Mouse (Mus musculus) gastrocnemius, postnatal 14 days (tissue): ENCODE measurements around the gene Rom1. TPM values are rescaled to one million over a fixed set of nuclear protein-coding genes. Genes with fewer than 3 reads are reported as not detected.
"Not testable (repeated sequence)": the region's sequence is repeated elsewhere in the genome, so short reads cannot be mapped to it uniquely, and the experiment has no call there.

ENCODE experiments used
- DNase-seq: peaks from one replicate; pipeline ENCODE4 v3.0.0; 2021; ENCODE audit warnings: mixed read lengths
- intact Hi-C: fragments of 180-260 bp; cut with DNase I; formaldehyde crosslinking; loops from one replicate; pipeline ENCODE4 v1.15.1; 2025; ENCODE audit warnings: low total_unique reads
- total RNA-seq, 2 experiments: library from RNA; stranded (reverse); gene quantifications; 2 replicates each; pipeline ENCODE4 v1.2.3; 2021

The Rom1 gene
- total RNA-seq, 2 experiments from 2014 or later: 4.9 to 6.0 TPM

DNA sequence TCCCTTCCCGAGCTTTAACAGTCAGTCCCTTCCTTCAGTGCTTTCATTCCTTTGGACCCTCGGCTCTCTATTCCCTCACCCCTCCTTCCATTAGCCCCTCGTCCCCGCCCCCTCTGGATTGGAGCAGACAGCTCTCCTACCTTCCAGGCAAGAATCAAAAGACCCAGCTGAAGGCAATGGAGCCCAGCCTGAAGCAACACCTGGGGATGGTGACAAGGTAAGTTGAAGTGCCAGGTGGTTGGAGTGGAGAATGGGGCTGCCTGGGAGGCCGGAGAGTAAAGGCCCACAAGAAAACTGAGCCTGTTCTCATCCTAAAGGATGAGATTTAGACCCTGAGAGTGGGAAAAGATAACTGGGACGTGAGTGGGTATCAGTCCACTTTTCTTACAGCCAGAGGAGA lies 20.6 kb downstream of the Rom1 start:
- DNase-seq: no peak
- intact Hi-C loops: loop anchor here (10.0 kb wide), 1 partner anchor 46 kb away; the partner anchor contains the start of gene Tut1

DNA sequence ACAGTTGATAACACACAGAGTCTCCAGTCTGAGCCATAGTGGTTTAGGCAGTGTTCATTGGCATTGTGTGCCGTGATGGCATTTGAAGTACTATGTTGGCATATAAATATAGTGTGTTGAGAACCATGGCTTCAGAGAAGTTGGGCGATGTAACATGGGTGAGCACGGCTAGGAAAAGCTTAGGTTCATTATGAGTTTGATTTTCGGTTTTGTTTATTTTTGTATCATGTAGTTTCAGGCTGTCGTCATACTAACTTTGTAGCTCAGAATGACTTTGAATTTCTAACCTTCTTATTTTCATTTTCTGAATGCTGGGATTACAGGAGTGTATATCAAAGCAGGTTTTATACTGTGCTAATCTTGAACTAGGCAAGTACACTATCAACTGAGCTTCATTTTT lies 25.7 kb downstream of the Rom1 start:
- intact Hi-C loops: loop anchor here (10.0 kb wide), 1 partner anchor 51 kb away; the partner anchor contains the start of gene Tut1
- DNase-seq: no peak

DNA sequence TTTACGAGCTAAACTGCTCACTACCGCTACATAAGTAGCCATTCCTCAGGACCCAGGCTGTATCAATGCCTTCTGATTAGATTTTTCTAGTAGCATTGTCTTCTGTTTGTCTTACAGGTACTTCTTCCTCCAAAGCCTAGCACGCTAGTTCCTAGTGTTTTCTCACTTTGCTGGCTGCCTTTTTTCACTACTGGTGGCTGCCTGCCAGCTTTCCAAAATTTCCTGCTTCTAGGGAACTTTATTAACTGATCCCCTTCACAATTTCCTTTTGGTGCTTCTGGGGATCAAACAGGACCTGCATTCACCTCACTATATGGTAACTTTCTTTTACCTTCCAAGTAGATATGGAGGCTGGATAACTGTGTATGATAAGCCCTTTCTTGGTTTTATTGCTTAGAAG lies 30.1 kb downstream of the Rom1 start:
- DNase-seq: no peak
- intact Hi-C loops: no loop called here

DNA sequence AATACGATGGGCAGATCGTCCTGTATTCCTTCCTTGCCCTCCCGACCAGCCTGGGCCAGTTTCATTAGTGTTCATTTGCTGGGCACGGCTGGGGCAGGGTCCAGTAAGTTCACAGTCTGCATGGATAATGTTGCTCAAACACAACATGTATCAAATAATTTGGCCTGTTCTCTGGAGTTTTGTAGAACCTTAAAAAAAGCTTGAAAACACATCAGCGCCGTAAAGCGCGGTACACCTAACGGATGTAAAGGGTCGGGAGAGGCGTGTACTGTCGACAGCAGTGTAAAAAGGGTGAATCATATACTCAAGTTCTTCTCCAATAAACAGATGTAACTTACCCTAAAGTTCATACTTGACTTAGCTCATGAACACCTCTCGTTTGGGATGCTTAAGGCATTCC lies 30.6 kb downstream of the Rom1 start:
- intact Hi-C loops: no loop called here
- DNase-seq: no peak

DNA sequence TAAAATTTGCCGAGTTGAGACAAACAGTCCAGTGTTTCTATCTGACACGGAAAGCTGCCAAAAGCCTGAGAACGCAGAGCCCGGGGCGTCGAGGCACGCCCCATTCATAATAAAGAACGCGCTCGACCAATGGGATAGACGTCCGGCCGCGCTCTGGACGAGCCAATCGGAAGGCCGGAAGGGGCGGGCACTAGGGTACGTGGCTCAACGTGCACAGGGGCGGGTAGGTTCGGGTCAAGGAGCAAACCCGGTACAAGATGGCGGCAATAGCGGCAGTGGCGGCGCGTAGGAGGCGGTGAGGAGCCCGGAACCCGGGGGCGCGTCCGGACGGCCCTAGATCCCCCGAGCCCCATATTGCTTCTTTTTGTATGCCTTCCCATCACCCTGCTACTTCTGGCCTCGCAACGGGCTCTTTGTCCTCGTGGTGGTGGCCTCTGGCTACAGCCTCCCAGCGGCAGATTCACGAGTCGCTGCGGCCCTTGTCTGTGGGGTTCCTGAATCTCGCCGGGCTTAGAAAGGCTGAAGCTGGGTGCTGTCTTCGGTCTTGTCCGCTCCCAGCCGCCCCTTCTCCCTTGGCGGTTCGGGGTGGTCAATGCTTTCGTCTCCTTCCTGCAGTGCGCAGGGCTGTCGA lies 31.2 kb downstream of the Rom1 start, which contains the start of gene Ganab:
Gene Ganab (plus strand): TSS at position 207 of the 631 bp plus-strand sequence.
- intact Hi-C loops: no loop called here
- peak; percentile 96 for DNase-seq

DNA sequence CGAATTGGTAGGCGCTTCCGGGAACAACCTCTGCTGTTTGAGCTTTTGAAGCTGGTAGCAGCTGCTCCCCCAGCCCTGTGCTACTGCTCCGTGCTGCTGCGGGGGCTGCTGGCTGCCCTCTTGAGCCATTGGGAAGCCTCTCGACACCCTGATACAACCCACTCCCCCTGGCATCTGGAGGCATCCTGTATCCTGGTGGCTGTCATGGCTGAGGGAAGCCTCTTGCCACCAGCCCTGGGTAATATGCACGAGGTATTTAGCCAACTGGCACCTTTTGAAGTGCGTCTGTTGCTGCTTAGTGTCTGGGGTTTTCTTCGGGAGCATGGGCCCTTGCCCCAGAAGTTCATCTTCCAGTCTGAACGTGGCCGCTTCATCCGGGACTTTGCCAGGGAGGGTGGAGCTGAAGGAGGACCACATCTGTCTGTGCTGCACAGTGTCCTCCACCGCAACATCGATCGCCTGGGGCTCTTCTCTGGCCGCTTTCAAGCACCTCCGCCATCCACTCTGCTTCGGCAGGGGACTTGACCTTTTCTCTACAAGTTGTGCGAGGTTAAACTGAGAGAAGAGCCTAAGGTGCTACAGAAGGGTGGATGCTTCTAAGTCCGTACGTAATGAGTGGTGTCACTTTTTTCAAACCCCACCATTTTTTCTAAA lies 31.8 kb downstream of the Rom1 start:
- intact Hi-C loops: not testable (repeated sequence)
- DNase-seq: peak; percentile 68

DNA sequence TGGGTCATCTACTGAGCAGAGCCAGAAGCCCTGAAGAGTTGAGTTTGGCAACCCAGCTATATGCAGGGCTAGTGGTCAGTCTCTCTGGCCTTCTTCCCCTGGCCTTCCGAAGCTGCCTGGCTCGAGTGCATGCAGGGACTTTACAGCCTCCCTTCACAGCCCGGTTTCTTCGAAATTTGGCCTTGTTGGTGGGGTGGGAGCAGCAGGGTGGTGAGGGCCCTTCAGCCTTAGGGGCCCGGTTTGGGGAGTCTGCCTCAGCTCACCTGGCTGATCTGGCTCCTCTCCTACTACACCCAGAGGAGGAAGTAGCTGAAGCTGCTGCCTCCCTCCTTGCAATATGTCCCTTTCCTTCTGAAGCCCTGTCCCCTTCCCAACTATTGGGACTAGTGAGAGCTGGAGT lies 32.9 kb downstream of the Rom1 start:
- DNase-seq, intact Hi-C loops: not testable (repeated sequence)

DNA sequence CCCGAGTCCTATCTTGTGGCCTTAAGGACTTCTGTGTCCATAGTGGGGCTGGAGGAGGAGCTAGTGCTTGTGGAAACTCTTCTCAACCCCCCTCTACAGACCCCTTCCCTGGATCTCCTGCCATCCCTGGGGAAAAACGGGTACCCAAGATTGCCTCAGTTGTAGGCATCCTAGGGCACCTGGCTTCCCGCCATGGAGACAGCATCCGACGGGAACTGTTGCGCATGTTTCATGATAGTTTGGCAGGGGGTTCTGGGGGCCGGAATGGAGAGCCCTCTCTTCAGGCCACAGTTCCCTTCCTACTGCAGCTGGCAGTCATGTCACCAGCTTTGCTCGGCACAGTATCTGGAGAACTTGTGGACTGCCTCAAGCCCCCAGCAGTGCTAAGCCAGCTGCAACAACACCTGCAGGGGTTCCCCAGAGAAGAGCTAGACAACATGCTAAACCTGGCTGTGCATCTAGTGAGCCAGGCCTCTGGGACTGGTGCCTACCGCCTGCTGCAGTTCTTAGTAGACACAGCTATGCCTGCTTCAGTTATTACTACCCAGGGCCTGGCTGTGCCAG lies 33.7 kb downstream of the Rom1 start:
- no peak for DNase-seq
- intact Hi-C loops: no loop called here

DNA sequence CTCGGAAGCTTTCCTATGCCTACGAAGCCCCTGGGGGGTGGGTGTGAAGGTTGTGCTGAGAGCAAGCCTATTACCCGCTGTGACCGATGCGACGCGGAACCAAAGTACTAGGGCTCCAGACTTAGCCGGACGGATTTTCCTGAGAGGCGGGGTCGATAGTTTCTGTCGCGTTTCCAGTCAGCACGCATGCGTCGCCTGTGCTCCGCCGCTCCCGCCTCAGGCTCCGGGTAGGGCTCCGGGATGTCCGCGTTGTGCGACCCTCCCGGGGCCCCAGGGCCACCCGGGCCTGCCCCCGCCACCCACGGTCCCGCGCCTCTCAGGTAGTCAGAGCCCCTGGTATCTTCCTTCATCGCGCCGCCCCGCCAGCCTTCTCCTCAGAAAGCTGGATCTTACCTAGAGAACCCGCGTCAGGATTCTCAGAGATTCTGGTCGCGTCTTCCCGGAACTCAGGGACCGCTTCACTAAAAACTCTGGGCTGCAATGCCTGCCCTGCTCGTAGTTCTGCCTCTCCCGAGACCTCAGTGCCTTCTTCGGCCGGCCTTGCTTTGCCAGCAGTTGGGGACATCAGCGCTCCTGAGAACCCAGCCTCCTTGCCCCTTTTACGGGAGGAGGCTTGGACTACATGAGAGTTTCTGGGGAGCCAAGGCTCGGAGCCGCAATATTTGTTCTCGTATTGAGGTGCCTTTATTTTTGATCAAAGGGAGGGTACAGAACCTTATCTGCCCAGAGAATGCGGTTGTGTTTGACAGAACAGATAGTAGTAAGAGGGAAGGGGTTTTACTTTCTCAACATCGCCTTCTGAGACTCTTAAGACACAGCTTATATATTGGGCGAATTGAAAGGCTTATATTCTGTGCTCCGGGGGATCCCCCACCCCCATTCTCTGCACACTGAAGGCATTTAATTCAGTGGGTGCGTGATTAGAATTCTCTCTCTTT lies 36.1 kb downstream of the Rom1 start, which contains the start of gene Ints5:
Gene Ints5 (plus strand): TSS at position 177 of the 938 bp plus-strand sequence.
- intact Hi-C loops: no loop called here
- peak; percentile 82 for DNase-seq

DNA sequence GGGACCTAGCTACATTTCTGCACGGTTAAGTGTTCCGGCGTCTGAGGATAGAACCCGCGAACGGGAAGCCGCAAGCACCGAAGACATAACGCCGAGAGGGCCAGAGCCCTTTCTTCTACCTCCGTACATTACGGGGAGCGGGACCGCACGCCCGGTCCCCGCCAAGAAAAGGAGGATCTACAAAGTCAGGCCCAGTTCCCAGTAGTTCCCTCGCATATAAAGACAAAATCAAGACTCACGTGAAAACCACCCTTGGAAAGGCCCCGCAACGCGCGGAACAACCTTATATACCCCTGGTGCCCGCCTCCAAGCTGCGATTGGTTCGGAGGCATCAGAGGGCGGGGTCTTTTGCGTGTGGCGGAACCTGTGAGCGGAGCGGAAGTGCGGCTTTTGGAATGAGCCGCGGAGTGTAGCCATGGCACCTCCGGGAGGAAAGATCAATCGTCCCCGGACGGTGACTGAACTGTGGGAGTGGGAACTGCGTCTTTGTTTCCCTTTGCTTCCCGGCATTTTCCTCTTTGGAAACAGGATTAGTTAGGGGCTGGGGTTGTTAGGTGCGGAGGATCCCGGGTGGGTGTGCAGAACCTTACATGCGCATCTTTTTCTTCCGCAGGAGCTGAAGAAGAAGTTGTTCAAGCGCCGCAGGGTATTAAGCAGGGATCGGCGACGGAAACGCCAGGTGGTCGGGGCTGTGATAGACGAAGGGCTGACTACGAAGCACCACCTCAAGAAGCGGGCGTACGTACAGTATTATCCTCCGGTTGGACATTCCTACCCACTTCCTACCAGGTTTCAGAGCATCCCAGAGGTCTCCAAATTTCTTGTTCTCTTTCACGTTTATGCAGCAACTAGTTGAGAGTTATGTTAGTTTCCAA lies 40.4 kb downstream of the Rom1 start, which contains the start of the genes 1810009A15Rik and Gm49416:
Gene 1810009A15Rik (plus strand): TSS at position 343 of the 875 bp plus-strand sequence.
Gene Gm49416 (plus strand): TSS at position 416 of the 875 bp plus-strand sequence.
- peak; percentile 94 for DNase-seq
- intact Hi-C loops: no loop called here

DNA sequence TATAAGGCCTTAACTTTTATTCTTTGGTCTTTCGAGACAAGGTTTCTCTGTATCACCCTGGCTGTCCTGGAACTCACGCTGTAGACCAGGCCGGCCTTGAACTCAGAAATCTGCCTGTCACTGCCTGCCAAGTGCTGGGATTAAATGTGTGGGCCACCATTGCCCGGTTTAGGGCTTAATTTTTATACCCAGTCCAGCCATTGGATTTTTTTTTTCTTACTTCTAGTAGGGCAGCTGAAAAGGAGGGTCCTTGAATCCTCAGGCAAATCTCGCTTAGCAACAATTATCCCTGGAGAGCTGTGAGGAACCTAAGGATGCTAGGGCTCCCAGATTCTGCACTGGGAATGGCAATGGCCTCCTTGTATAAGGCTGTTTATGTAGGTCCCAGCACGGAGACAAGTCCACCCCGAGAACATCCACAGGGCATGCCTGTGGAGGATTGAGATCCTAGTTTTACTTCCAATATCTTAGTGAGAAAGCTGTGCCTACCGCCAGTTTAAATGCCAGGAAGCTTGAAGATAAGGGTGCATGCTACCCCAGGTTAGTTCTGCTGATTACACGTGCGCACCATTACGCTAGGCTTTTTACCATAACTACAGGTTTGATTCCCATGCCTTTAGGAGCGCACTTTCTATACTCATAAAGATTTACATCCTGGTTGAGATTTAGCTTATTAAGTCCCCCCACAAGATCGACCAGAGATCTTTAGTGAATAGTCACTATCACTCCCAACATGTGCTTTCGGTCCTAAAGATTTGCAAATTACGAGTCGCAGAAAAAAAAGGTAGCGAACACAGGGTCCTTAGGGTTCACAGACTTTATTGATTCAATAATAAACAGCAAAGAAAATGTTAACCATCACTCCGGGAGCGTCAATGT lies 41.3 kb downstream of the Rom1 start:
- DNase-seq: no peak
- intact Hi-C loops: no loop called here

DNA sequence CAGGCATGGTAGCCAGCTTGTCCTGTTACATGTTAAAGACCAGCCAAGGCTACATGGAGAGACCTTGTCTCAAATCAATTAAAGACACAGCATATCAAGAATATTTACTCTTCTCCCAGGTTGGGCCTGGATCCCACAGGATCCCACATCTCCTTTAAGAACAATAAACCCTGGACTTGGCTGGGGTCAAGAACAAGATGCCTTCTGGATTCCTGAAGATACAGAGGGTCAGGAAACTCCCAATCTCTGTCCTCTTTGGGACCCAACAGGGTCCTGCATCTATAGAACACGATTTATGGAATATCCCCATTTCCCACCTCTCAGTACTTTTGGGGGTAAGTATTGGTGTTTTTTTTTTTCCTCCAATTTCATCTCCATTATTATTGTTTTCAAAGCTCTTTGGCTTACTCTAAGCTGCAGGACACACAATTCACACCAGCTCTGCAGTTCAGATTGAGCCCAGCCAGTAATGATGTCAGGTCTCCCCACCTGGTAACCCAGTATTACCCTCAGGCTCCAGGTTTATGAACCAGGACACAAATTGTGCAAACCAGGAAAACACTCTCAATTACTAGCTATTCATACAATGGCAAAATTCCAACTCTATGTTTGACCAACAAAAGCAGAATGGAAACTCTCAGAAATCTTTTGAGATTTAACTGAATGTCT lies 42.1 kb downstream of the Rom1 start:
- intact Hi-C loops: no loop called here
- no peak for DNase-seq

DNA sequence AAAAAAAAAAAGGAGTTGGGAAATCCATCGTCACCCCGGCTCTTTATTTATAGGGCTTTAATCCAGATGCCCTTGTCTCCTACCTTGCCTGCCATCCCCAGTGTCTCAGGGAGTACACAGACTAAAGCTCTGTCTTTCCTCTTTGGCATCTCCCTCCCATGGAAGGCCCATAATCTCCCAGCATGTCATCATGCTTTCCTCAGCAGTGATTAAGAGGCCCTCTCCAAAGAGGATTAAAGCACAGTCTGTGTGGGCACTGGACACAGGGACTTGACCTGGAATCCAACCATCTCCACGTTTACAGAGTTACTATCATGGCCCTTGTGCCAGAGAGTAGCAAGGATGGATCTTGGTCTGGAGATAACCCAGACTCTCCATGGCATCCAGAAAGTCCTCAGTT lies 45.5 kb downstream of the Rom1 start, which contains the start of the genes Lbhd1 and Gm49403:
Gene Lbhd1 (plus strand): TSS at position 117 of the 400 bp plus-strand sequence.
Gene Gm49403 (plus strand): TSS at position 315 of the 400 bp plus-strand sequence.
- intact Hi-C loops: no loop called here
- no peak for DNase-seq

DNA sequence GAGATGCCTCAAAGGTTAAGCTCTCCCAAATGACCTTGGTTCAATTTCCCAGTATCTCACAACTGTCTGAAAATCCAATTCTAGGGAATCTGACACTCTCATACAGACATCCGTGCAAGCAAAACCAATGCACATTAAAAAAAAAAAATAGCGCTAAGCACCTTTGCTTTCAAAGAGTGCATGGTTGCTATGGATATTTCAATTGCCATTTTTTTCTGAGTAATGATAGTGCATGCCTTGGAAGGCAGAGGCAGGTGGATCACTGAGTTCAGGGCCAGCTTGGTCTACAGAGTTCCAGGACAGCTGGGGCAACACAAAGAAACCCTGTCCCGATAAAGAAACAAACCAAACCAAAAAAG lies 48.1 kb downstream of the Rom1 start:
- intact Hi-C loops: no loop called here
- no peak for DNase-seq

DNA sequence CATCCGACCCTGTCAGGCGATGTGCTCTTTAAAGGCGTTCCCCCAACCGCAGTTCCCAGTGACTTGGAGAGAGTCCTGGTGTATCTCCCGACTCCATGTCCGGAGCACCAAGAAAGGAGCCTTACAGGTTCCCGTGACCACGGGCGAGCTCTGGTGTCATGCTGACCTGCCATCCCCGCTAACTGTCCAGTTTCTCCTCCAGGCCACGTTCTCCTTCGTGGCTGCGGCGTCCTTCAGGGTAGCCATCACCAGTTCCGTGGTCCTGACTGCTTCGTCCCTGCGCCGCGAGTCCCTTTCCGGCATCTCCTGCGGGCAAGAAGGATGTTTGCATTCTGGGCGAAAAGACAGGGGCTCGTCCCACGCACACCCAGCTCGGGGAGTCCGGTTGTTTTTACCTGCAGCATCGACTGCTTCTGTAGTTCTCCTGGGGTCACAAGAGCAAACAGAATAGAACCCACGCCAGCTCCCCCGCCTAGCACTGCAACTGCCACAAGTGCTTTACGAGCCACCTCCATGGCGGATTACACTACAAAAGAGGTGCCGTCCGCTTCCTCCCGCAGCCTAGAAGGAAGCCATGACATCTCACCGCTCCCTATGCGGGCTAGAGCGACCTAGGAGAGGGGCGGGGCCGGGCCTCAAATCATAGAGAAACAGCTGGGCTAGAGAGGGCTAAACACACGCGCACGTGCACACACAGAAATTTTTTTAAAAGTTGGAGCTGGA lies 48.7 kb downstream of the Rom1 start, which contains the start of gene Uqcc3:
Gene Uqcc3 (minus strand): TSS at position 613 of the 723 bp plus-strand sequence.
- DNase-seq: peak; percentile 89
- intact Hi-C loops: no loop called here
